Mouse (Mus musculus): ENCODE data around the gene Hoxa7.

GRCm38 (mm10) chr6:52177061-52177735 is 44.5 kb downstream of the Hoxa7 start, which contains the start of gene 5730596B20Rik:
- TF ChIP-seq CTCF (IDR thresholded peaks at IDR 0.05; ENCODE audit: insufficient read depth, low read depth, low read length) = no peak
- no peak for TF ChIP-seq POLR2A (IDR thresholded peaks at IDR 0.05; ENCODE audit: insufficient read depth, low read depth, low read length)
